Mouse (Mus musculus) NIH3T3 (cell line): Measurements from ENCODE around the gene Ank2.
"Not testable (repeated sequence)": the region's sequence is repeated elsewhere in the genome, so short reads cannot be mapped to it uniquely, and the experiment has no call there.

ENCODE experiments used
- DNase-seq: peaks from one replicate; pipeline ENCODE4 v3.0.0-alpha.2; 2012; ENCODE audit warnings: low read depth

Gene Ank2

DNA sequence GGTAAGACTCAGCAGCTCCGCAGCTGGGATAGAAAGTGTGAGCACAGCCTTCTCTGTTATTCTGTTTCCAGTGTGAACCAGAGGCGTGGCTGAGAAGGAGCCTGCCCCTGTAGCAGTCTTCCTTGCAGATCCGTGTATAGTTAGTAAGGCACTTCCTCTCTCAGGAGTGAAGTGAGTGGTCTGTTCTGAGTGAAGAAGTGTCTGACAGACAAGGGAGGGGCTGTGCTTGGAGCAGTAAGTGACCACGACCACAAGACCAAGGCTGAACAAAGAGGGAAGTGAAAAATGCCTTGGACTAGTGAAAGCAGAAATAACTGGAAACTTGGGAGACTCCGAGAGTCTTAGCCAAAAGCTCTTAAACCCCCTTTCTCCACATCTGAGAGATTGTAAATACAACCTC is 143.9 kb downstream of the Ank2 start:
- no peak for DNase-seq

DNA sequence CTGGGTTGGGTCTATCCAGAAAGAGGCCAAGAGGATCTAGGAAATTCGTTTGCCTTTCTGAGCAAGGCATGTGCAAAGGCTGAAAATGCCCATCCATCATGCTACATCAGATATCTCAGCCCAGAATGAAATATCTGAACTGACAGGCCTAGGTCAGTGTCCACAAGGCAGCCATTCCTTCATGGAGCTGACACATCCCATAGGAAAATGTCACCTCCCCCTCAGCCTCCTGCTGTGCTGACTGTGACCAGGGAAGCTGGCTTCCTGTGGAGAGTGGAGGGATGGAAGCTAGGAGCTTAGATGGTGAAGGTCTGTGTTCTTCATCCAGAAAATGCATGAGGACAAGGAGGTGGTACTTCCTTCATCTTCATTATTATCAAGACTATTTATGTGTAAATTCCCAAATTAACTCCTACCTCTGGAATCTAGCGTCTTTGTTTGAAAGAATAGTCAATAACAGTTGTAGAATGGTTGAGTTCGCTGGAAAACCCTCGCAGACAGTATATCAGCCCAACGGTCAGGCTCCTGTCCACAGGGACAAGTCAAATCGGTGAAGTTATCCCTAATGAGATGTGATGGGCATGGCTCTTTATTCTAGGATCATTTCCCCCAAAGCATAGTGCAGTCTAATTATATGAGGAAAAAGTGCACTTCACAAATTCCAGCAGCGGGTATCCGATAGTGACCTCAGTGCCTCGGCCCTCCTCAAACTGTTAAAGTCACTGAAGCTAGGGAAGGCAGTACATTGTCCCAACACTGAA is 148.4 kb downstream of the Ank2 start:
- DNase-seq: no peak

DNA sequence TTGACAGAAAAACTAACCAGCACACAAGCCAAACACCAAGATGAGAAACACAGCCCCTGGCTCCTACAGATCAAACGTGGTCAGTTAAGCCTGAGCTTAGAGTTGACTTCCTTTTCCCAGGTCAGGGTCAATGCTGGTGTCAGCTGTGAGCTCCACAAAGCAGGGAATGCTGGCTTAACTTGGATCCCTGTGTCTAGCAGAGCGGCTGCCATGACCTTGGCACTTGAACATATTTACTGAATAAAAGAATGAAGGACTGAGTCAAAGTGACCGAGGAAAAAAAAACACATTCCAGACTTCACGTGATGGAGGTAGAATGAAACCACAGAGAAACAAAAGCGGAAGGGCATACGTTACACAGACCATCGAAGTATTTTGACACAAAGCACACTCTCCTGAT is 150.2 kb downstream of the Ank2 start:
- no peak for DNase-seq

DNA sequence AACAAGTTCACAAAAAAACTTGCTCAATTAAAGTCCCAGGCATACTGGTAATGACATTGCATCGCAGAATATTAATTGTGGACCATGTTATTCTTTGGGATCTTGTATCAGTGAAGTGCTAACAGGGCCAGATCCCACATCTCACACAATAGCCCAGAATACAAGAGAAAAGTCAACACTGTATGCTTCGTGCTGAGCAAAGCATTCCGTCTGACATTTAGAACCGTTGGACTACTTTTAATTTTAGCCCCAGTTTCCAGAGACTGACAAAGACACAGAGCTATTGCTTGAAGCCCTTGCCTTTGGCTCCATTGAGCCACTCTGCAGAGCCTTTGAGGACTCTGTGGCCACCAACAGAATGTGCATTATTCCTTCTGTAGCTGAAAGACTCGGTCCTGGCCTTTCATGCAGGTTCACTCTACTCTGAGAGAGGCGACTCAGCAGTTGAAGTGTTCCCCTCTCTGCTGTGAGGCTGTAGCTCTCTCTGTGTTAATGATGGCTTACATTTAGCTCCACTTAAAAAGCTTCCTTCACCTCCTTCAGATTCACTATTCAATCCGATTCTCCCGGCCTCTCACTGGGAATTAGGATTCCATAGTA is 153.2 kb downstream of the Ank2 start:
- DNase-seq: no peak

DNA sequence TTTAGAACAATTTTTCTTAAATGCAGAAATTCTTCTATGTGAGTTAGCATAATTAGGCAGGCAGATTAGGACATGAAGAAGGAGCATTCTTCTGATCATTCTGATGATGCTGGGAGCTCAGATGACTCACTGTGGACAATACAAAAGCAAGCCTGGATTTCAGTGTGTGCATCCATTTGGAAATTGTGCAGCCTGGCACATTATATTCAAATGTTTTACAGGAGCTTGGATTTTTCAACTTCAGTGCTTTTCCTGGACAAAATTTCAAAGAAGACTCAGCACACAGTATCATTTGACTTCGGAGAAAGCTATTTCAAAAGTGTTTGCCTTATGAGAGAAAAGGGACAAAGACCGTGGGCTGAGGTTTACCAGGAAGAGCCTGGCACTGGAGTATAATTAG is 157.8 kb downstream of the Ank2 start:
- no peak for DNase-seq

DNA sequence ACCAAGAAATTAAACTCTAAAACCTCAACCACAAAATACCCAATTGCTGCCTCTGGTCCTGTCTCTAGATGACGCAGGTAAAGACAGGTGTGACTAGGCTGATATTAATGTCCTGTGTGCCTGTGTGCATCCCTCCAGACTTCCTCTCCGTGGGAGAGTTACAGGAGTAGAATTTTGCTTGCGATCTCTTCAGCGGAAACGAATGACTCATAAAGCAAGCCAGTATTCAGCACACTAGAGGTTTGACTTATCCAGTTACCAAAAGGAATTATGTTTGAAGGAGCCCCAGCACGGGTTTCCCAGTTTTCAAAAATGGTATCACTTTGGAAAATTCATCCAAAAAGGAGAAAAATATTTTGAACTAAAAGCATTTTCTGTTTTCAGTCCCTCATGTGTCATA is 164.3 kb downstream of the Ank2 start:
- no peak for DNase-seq

DNA sequence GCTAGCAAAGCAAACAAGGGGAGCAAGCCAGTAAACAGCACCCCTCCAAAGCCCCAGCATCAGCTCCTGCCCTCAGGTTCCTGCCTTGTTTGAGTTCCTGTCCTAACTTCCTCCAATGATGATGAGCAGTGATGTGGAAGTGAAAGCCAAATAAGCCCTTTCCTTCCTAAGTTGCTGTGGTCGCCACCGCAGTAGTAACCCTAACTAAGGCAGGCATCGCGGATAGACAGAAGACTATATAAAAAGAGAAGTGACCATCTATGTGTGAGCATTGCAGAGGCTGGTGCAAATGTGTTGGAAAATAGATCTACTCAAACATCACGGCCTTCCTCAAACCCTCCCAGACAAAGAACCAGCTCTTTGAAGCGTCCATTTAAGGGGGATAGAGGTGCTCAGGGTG is 167.6 kb downstream of the Ank2 start:
- DNase-seq: no peak

DNA sequence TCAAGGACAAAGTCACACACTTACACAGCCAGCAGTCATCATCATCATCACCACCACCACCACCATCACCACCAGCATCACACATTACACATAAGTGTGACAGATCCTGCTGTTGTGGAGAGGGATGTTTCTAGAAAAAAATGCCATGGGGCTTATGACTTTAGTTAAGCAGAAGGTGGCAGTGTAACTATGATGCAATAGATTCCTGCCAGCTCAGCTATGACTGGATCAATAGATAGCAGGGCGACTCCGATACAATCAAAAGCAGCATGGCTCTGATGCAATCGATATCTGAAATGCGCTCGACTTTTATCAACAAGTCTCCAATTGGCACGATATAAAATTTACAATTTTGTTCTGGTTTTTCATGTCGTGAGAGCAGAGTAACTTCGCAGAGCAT is 172.8 kb downstream of the Ank2 start:
- DNase-seq: no peak

DNA sequence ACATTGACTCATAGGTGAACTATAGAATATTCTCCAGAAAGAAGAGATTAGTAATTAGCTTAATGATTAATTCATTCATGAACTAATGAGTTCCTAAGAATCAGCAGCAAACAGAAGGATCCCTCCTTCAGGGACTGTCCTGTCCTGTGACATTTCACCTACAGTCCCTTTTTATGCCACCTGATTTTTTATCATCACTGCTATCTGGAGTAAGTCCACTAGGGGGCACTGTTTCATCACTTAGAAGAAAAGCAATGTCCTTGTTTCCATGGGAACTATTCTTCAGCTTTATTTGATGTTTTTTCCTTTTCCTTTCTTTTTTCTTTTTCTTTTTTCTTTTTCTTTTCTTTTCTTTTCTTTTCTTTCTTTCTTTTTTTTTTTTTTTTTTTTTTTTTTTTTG is 176.3 kb downstream of the Ank2 start:
- peak; percentile 82 for DNase-seq

DNA sequence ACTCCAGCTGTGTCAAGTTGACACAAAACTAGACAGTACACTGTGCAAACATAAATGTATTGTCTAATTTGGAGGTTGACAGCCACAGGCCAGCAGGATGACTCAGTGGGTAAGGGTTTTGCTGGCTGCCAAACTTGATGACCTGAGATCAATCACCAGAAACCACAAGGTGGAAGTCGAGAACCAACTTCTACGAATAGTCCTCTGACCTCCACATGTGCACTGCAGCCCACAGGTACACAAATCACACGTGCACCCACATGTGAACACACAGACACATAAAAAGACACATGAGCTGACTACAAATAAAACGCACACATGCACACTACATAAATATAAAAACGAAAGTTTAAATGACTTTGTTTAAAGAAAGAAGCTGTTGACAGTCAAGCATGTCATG is 177.5 kb downstream of the Ank2 start:
- DNase-seq: peak; percentile 49

DNA sequence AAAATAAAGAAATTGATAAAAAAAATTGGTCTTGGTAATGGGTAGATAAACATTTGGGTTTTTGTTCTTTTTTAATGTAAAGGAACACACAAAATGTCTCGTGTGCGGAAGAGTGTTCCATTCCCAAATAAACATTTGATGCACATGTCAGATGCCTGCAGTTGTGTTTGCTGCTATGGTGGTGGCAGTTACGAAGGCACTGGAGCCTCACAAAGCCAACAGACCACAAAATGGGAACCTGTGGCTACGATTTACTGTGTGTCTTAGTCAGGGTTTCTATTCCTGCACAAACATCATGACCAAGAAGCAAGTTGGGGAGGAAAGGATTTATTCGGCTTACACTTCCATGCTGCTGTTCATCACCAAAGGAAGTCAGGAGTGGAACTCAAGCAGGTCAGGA is 178.1 kb downstream of the Ank2 start:
- DNase-seq: not testable (repeated sequence)

DNA sequence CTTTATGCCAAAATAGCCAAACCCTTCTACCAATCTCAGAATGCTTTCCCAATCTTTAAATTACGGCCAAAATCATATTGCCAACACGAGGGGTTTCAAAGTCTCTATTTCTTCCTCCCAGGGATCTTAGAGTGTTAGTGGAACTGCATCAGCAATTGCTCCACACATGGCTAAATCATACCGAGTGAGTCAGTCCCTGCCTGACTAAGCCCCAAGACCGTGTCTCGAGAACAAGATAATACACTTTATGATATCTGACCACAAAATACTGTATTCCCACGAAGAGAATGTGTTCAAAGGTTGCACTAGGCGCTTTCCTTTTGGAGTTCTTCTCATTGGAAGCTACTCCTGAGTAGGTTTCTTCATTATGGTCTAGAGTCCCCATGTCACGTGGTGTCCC is 178.8 kb downstream of the Ank2 start:
- DNase-seq: peak; percentile 61

DNA sequence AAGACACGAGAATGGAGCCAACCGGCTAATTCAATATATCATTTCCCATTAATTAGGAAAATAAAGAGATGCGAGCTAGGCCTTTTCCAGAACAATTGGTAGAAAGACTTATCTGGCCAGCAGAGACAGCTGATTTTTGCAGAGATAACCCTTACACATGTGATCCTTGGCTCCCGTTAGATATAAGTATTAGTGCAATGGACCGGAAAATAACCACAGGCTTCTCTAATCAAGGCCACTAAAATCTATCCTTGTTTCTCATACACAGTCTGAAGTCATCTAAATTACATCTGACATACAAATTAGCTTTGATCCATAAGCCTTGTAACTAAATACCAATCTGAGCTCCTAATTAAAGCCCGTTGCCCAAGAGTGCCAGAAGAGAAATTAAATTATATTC is 181.5 kb downstream of the Ank2 start:
- no peak for DNase-seq

DNA sequence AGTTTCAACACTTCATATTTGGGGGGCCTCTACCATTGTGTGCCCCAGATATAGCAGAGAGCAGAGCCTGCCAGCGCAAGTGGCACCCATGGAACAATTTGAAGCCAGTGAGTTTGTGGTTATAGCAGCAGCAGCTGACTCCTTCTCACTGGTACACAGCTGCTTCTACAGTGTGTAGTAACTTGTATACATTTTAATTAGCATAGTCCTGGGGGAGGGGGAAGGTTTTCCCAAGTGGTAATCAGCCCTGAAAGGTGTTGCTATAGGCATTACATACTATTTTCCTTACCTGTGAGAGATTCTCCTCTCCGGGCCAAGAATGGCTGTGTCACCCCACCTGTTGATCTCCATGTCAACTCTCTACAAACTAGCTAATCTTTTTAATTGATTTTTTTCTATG is 182.4 kb downstream of the Ank2 start:
- no peak for DNase-seq

DNA sequence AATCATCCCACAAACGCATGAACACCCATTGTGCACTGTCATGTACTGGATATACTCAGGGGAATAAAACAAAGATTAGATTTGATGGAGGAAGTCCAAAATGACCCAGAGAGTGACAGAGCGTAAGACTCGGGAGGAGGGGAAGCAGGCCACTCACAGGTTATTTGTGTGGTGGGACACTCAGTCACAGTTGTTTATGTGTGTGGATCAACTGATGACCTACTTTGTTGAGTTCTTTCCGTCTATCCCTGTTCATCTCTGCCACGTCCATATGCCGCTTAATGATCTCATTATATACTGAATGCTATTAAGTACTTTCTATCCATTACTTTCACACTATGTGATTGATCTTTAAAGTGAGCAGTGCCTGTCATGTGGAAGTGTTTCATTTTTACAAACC is 187.6 kb downstream of the Ank2 start:
- DNase-seq: no peak

DNA sequence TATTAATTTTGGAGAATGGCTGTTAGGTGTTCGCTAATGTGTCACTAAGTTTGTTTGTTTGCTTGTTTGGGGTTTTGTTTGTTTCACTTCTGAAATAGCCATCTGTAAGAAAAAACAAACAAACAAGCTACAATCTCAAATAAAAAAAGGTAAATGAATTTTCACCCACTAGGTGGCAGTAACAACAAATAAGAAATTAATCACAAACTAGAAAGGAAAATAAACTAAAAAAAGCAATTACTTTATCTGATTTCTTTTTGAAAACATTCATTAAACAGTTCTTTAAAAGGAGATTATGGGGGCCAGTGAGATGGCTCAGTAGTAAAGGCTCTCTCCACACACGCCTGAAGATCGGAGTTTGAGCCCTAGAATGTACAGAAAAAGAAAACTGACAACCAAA is 189.1 kb downstream of the Ank2 start:
- DNase-seq: peak; percentile 46

DNA sequence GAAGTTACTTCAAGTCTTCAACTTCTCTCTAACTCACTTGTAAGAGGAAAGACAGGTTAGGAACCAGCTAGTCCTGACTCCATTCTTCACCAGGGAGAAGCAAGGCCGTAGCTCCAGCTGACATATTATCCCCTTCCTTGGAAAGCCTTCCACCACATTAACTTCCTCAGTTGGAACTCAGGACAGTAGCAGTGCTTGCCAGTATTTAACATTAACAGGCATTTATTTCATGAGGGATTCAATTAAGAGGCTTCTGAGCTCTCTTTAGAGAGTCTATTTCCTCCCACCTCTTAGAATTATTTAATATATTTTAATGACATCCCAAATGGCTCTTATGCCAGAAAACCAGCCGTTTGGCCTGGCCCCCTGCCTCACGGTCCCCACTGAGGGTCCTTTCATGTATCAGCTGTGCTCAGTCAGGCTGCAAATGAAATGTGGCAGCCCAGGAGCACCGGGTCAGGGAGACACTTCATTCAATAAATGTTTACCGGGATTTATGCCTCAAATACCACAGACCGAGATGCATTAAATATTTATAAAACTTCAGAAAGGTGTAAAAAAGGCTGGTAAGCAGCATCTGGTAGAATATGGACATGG is 195.1 kb downstream of the Ank2 start:
- DNase-seq: no peak

DNA sequence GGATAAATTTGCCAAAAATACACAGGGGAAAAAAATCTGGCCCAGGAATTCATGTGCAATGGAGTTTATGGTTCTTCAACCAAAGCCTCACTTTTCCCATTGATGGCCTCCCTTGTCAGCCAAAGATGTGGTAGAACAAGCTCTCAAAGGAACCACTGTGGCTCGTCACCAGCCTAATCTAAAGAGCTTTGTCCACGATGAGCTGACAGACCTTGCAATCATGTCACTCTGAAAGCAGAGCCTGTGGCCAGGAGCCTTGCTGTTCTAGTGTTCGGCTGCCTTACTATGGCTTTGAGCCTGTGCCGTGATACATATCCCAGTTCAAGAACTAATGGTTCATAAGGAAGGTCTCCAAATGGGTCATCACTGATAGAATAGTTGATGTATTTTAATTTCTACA is 196.1 kb downstream of the Ank2 start:
- DNase-seq: no peak

DNA sequence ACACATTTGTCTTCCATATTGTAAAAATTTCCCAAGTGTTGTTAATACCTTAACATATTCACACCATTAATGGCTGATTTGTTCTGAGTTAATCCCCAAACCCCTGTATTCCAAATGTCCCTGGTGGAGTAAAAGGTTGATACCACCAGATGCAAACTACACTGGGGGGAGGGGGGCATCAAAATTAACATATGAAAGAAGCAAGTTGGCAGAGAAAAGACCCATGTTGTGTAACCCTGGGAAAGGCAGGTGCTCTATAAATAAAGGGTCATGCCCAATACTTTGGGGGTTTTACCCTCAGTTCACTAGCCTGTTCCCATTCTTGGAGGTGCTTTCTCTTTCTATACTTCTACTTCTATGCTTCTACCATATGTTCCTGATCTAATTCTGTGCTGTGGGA is 198.4 kb downstream of the Ank2 start:
- DNase-seq: no peak

DNA sequence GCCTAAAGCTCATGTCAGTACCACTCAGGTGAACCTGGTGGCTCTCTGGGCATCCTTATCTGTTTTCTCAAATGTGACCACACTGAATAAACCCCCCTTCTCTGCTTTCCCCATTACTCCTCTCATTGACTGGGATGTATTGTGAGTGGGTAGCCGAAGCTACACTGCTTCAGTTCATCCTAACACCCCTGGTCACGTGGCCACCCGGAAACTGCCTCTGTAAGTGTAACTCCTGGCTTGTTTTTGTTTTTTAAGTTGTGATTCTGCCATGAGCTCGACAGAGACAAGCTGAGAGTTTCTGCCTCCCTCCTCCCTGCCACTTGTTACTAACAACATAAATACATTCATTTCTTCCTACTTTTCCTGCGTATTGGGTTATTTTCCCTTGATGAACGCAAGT is 203.2 kb downstream of the Ank2 start:
- DNase-seq: no peak

DNA sequence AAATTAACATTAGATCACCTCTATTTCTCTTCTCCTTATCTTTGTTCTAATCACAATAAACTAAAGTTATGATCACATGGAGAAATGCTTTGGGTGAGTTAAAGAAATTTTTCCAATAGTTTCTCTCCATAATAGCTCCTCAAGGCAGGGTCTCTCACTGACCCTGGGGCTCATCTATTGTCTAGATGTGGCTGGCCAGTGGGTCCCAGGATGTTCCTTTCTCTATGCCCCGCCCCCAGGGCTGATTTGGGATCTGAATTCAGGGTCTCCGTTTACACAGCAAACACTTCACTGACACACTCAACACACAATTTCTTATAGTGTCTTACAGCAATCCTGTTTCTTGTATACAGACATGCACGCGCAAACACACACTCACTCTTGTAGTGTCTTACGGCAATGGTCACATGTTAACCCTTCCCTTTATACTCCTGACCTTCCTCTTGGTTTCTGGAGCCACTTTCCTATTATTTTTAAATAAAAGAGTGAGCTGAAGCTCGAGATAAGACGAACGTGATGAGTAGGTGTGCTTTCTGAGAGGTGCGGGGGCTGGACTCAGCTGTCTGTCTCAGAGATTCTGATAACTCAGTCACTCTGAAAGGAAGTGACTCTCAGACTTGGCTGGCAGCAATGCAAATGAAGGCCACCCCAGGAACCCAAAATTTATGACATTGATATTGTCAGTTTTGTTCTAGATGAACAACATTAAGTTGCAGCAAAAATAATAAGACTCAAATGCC is 204.4 kb downstream of the Ank2 start:
- no peak for DNase-seq

DNA sequence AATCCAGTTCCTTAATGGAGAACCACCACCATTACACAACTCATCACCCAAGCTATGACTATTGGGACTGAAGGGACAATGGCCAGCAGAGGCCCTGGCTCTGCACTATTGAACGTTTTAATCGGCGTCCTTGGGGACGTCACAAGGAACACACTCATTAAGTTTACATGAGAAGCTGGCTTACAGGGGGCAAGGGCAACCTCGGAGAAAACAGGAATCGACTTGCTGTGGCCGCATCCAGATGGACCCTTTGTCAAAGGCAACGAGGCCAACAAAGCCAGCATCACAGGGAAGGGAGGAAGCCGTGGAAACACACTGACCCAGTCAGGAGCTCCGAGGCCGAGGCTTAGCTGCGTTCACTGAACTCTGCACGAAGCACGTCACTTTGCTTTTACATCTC is 205.1 kb downstream of the Ank2 start:
- DNase-seq: no peak

DNA sequence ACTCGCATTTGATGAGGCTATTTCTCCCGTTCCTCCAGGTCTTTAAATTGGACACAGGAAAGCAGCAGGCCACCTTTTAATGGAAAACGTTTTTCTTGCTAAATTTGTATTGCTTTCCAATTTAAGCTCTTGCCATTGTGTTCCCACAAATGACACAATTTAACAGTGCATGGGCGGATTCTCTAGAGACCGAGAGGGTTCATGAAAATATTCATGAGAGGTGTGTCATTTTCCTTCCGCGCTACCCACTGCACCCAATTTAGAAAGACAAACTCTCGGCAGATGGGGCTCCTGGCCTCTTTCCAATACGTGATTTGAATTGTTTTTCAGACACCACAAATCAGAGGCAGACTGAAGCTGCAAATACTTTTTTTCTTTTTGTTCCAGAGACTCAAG is 205.7 kb downstream of the Ank2 start:
- no peak for DNase-seq
